Mouse (Mus musculus) MEL (cell line): ENCODE measurements at regions not wholly inside any gene's neighbourhood (a gene's known extent, or its start where the extent isn't known, plus 50 kb on each side); places are given as distances from the start of the nearest gene placed in this dataset.

ENCODE experiments used
- DNase-seq: peaks from one replicate; pipeline ENCODE4 v3.0.0; 2011; ENCODE audit warnings: low read depth, low spot score
- H3K27ac ChIP-seq: 2 replicates; pipeline ENCODE4 v1.5.1; 2012; ENCODE audit warnings: low read depth, mild to moderate bottlenecking, control low read depth, low read length, moderate library complexity; ENCODE audit not compliant: control insufficient read depth
- H3K27me3 ChIP-seq, 2 experiments: fragments of 150-350 bp in 1 of 2; sonication (generic) in 1 of 2; 2 replicates each; pipeline ENCODE4 v1.6.1; 2012; ENCODE audit warnings: low read length in 2 of 2, mild to moderate bottlenecking in 2 of 2, improper control_type of control experiment in 1 of 2, moderate library complexity in 1 of 2; ENCODE audit not compliant: insufficient read depth in 2 of 2, control insufficient read depth in 1 of 2
- H3K36me3 ChIP-seq, 2 experiments: 2 replicates each; pipeline ENCODE4 v1.6.1; 2012 to 2014; ENCODE audit warnings: low read length in 2 of 2, improper control_type of control experiment in 1 of 2, inconsistent platforms in 1 of 2, mild to moderate bottlenecking in 1 of 2; ENCODE audit not compliant: insufficient read depth in 2 of 2, control insufficient read depth in 1 of 2
- H3K4me1 ChIP-seq, 2 experiments: fragments of 150-350 bp in 1 of 2; sonication (generic) in 1 of 2; 2 replicates each; pipeline ENCODE4 v1.6.1; 2012; ENCODE audit warnings: low read length in 2 of 2, improper control_type of control experiment in 1 of 2, mild to moderate bottlenecking in 1 of 2; ENCODE audit not compliant: insufficient read depth in 2 of 2, control insufficient read depth in 1 of 2
- H3K4me3 ChIP-seq, 2 experiments: fragments of 150-350 bp in 1 of 2; sonication (generic) in 1 of 2; 2 replicates each; pipeline ENCODE4 v1.5.1; 2012; ENCODE audit warnings: low read depth in 2 of 2, low read length in 2 of 2, mild to moderate bottlenecking in 2 of 2, moderate library complexity in 2 of 2, control low read depth in 1 of 2, improper control_type of control experiment in 1 of 2; ENCODE audit not compliant: control insufficient read depth in 1 of 2, insufficient read depth in 1 of 2
- H3K79me2 ChIP-seq: 2 replicates; pipeline ENCODE4 v1.6.1; 2012; ENCODE audit warnings: mild to moderate bottlenecking, low read length, moderate library complexity; ENCODE audit not compliant: control insufficient read depth, poor library complexity, insufficient read depth
- H3K9ac ChIP-seq: 2 replicates; pipeline ENCODE4 v1.6.1; 2012; ENCODE audit warnings: low read depth, mild to moderate bottlenecking, control low read depth, low read length, moderate library complexity; ENCODE audit not compliant: control insufficient read depth, poor library complexity, severe bottlenecking
- H3K9me3 ChIP-seq: fragments of 150-350 bp; sonication (generic); replicated peaks from 2 replicates; pipeline ENCODE4 v1.6.1; 2012; ENCODE audit warnings: mild to moderate bottlenecking, low read length, improper control_type of control experiment, moderate library complexity; ENCODE audit not compliant: insufficient read depth
- CHD1 ChIP-seq: IDR thresholded peaks from 2 replicates; pipeline ENCODE4 v1.6.1; 2012; ENCODE audit warnings: low read depth, mild to moderate bottlenecking, inconsistent platforms, low read length, improper control_type of control experiment
- CHD2 ChIP-seq: IDR thresholded peaks from 2 replicates; pipeline ENCODE4 v1.6.1; 2011; ENCODE audit warnings: low read length, improper control_type of control experiment
- GATA1 ChIP-seq: IDR thresholded peaks from 2 replicates; pipeline ENCODE4 v1.6.1; 2011; ENCODE audit warnings: low read depth, low read length, improper control_type of control experiment
- JUND ChIP-seq: IDR thresholded peaks from 2 replicates; pipeline ENCODE4 v1.6.1; 2011; ENCODE audit warnings: low read depth, mild to moderate bottlenecking, improper control_type of control experiment, low read length
- MAX ChIP-seq: IDR thresholded peaks from 2 replicates; pipeline ENCODE4 v1.6.1; 2011; ENCODE audit warnings: low read length, improper control_type of control experiment
- MAZ ChIP-seq: IDR thresholded peaks from 2 replicates; pipeline ENCODE4 v1.6.1; 2012; ENCODE audit warnings: low read depth, mild to moderate bottlenecking, inconsistent platforms, low read length, improper control_type of control experiment
- MEF2A ChIP-seq: IDR thresholded peaks from 2 replicates; pipeline ENCODE4 v1.6.1; 2014; ENCODE audit warnings: low read depth, mild to moderate bottlenecking, inconsistent platforms, low read length, improper control_type of control experiment; ENCODE audit not compliant: poor library complexity, insufficient replicate concordance, severe bottlenecking; ENCODE audit errors: extremely low read depth
- POLR2A ChIP-seq, 2 experiments: IDR thresholded peaks; 2 replicates each; pipeline ENCODE4 v1.6.1; 2011 to 2012; ENCODE audit warnings: low read length in 2 of 2, mild to moderate bottlenecking in 2 of 2, control low read depth in 1 of 2, improper control_type of control experiment in 1 of 2, low read depth in 1 of 2, moderate library complexity in 1 of 2; ENCODE audit not compliant: control insufficient read depth in 1 of 2, insufficient read depth in 1 of 2, poor library complexity in 1 of 2
- TCF12 ChIP-seq: IDR thresholded peaks from 2 replicates; pipeline ENCODE4 v1.6.1; 2014; ENCODE audit warnings: low read depth, mild to moderate bottlenecking, inconsistent platforms, low read length, improper control_type of control experiment, moderate library complexity
- USF1 ChIP-seq: IDR thresholded peaks from 2 replicates; pipeline ENCODE4 v1.6.1; 2014; ENCODE audit warnings: low read depth, mild to moderate bottlenecking, inconsistent platforms, low read length, improper control_type of control experiment, moderate library complexity
- ZKSCAN1 ChIP-seq: IDR thresholded peaks from 2 replicates; pipeline ENCODE4 v1.6.1; 2012; ENCODE audit warnings: low read depth, mild to moderate bottlenecking, inconsistent platforms, low read length, improper control_type of control experiment, moderate library complexity
- ZMIZ1 ChIP-seq: IDR thresholded peaks from 2 replicates; pipeline ENCODE4 v1.6.1; 2012; ENCODE audit warnings: low read depth, mild to moderate bottlenecking, inconsistent platforms, low read length, improper control_type of control experiment, moderate library complexity
- ZNF384 ChIP-seq: IDR thresholded peaks from 2 replicates; pipeline ENCODE4 v1.6.1; 2012; ENCODE audit warnings: low read depth, mild to moderate bottlenecking, inconsistent platforms, low read length, improper control_type of control experiment

DNA sequence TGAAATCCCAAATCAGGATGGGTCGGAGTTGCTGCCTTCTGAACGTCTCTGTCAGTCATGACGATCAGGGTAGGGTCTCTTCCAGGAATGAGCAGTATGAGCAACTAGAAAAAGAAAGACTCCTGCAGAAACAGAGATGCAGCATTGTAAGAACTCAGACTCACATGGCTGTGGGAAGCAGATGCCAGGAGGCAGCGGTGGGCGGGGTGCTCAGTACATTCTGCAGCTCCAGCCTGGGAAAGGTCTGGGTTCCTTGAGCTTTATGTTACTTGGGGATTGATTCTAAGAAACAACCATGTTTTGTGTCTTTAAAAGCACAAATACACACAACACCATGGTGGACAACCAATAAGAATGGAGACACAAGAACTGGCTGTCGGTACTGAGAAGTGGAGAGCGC lies 478.0 kb upstream of the Arid1b start:
- H3K27me3 ChIP-seq = no peaks in the 10 kb centered on the region
- H3K4me3 ChIP-seq = no peak overlapping the region
- no peaks in the 10 kb centered on the region for H3K79me2 ChIP-seq
- no peak for DNase-seq
- TF ChIP-seq GATA1 (no peak), CHD1 (no peak), JUND (no peak)
- H3K27ac ChIP-seq = no peak overlapping the region
- no peaks in the 10 kb centered on the region for H3K36me3 ChIP-seq
- no peaks in the 10 kb centered on the region for H3K4me1 ChIP-seq
- H3K9me3 ChIP-seq = no peaks in the 10 kb centered on the region
- H3K9ac ChIP-seq = no peak overlapping the region

DNA sequence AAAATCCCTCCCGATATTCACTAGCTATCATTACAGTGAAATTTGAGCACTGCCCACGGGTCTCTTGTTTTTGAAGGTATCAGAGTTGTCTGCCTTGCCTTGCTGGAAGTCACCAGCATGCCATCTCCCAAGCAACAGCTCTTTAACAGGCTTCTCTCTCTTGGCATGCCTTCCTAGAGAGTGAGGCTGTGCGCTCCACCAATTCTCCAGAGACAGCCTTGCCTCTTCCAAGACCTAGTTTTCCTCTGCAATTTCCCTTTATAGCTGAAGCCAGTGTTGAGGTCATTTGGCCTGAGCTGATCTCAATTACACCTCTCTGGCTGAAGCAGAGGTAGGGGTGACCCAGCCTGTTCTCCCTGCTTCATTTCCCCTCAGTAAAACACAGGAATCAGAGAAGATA lies 477.3 kb upstream of the Arid1b start:
- no peak for TF ChIP-seq ZMIZ1
- no peak for TF ChIP-seq MAZ
- TF ChIP-seq MAX = no peak
- TF ChIP-seq JUND = no peak
- no peak for TF ChIP-seq USF1
- TF ChIP-seq CHD2 = no peak
- no peak for TF ChIP-seq POLR2A (IDR thresholded peaks at IDR 0.05; ENCODE audit: control insufficient read depth in 1 of 2, insufficient read depth in 1 of 2, low read depth in 1 of 2, low read length in 2 of 2, poor library complexity in 1 of 2)
- TF ChIP-seq TCF12 = no peak
- no peak overlapping the region for H3K27ac ChIP-seq
- no peaks in the 10 kb centered on the region for H3K4me1 ChIP-seq
- no peaks in the 10 kb centered on the region for H3K27me3 ChIP-seq
- no peaks in the 10 kb centered on the region for H3K79me2 ChIP-seq
- H3K36me3 ChIP-seq = no peaks in the 10 kb centered on the region
- DNase-seq = no peak
- H3K4me3 ChIP-seq = no peak overlapping the region
- H3K9ac ChIP-seq = no peak overlapping the region
- no peaks in the 10 kb centered on the region for H3K9me3 ChIP-seq

GRCm38 (mm10) chr17:4521031-4521430 lies 473.1 kb upstream of the Arid1b start:
- no peak for TF ChIP-seq MEF2A
- TF ChIP-seq ZKSCAN1 = no peak
- no peak for TF ChIP-seq ZNF384
- TF ChIP-seq CHD1 = no peak
- DNase-seq = no peak
- no peaks in the 10 kb centered on the region for H3K27me3 ChIP-seq
- no peaks in the 10 kb centered on the region for H3K9me3 ChIP-seq
- H3K27ac ChIP-seq = no peak overlapping the region
- H3K36me3 ChIP-seq = no peaks in the 10 kb centered on the region
- H3K79me2 ChIP-seq = no peaks in the 10 kb centered on the region
- no peak overlapping the region for H3K4me3 ChIP-seq
- no peak overlapping the region for H3K9ac ChIP-seq
- H3K4me1 ChIP-seq = no peaks in the 10 kb centered on the region
